Mouse (Mus musculus): ENCODE measurements around the gene Nr6a1. TPM values are rescaled to one million over a fixed set of nuclear protein-coding genes. Genes with fewer than 3 reads are reported as not detected.

Gene Nr6a1
- polyA plus RNA-seq, 1 experiment from 2014 or later: 1.6 TPM

- WGBS: 69% methylated on average over 1 of the region's 1 CpGs
Observed at GRCm38 (mm10) chr2:38908604-38909003, 18.9 kb downstream of the Nr6a1 start.

DNA sequence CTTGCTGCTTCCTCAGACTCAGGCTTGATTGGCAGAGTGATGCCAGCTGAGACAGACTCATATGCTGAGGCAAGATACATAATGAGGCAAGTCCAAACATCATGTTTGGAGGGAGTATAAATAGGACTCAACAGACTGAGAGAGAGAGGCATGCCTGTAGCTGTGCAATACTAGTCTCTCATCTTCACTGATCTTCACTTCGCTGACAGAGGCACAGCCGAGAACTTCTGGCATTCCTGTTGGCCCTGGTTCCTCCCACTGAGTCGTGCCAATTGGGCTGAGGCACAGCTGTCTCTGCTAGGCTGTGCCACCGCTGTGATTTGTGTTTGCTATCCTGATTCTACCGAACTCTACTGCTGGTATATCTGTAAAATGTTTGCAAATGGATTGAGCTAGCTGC is 21.4 kb downstream of the Nr6a1 start:
- no peak for ATAC-seq (replicated peaks)
- Histone ChIP-seq H3K36me3 (replicated peaks) (no peaks in the 10 kb centered on the region), H3K9me3 (no peaks in the 10 kb centered on the region), H3K9ac (no peak overlapping the region), H3K4me3 (no peak overlapping the region), H3K4me1 (no peaks in the 10 kb centered on the region), H3K27me3 (replicated peaks) (no peaks in the 10 kb centered on the region), H3K27ac (no peak overlapping the region), H3K4me2 (no peak overlapping the region)
- 71% methylated on average over 5 of the region's 5 CpGs for WGBS

More at GRCm38 (mm10) chr2:38908604-38909003, 18.9 kb downstream of the Nr6a1 start:
- H3K4me2 ChIP-seq: no peak overlapping the region
- H3K4me1 ChIP-seq: no peaks in the 10 kb centered on the region
- H3K27me3 ChIP-seq (replicated peaks): no peaks in the 10 kb centered on the region
- no peaks in the 10 kb centered on the region for H3K9me3 ChIP-seq
- no peak overlapping the region for H3K4me3 ChIP-seq
- no peaks in the 10 kb centered on the region for H3K36me3 ChIP-seq (replicated peaks)
- no peak overlapping the region for H3K27ac ChIP-seq
- ATAC-seq (replicated peaks): no peak
- no peak overlapping the region for H3K9ac ChIP-seq

GRCm38 (mm10) chr2:38904290-38904689 is 23.2 kb downstream of the Nr6a1 start:
- H3K27me3 ChIP-seq (replicated peaks): no peaks in the 10 kb centered on the region
- H3K4me3 ChIP-seq: no peak overlapping the region
- no peak overlapping the region for H3K27ac ChIP-seq
- H3K4me1 ChIP-seq: no peaks in the 10 kb centered on the region
- H3K36me3 ChIP-seq (replicated peaks): no peaks in the 10 kb centered on the region
- 71% methylated on average over 1 of the region's 1 CpGs for WGBS
- no peaks in the 10 kb centered on the region for H3K9me3 ChIP-seq
- no peak overlapping the region for H3K4me2 ChIP-seq
- no peak overlapping the region for H3K9ac ChIP-seq
- no peak for ATAC-seq (replicated peaks)

DNA sequence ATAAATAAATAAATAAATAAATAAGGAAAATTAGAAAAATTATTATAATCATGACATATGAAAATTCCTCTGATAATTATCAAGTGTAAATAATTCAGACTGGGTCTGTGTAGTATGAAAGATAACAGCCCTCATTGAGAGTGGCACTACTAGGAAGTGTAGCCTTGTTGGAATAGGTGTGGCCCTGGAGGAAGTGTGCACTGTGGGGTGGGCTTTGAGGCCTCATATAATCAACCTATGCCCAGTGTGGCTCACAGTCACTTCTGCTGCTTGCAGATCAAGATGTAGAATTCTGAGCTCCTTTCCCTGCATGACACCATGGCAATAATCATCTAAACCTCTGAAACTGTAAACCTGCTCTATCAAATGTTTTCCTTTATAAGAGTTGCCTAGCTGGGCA is 24.6 kb downstream of the Nr6a1 start:
- H3K27ac ChIP-seq: no peak overlapping the region

DNA sequence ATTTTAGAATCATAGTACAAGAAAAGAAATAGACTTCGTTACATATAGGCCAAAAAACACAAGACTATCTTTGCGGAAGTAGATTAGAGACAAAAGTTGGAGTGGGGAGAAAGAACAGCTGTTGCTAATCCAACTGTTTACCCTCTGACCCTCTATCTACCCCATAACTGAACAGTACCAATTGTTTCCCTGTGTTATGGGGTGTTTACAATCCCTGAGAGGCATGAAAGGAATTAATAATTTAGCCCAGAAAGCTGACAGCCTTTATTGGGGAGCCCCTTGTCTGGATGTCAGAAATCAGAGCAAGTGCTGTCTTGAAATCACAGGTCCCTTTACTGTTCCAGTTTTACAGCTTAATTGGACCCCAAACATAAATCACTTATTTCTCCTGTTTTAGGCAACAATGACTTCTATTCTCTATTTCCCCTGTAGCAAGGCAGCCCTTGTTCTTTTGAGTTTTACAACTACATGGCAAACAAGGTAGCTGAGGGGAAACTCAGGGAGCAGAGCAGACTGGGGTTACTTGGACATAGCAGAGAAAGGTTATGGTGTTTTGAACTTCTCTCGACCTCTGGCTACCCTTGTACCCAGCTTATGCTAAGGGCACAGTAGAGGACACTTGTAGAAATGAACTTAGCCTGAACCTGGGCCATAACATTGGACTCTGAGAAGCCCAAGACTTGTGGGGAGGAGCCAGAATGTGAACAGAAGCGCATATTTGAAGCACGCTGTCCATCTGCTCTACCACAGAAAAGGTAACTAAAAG is 46.4 kb downstream of the Nr6a1 start:
- no peaks in the 10 kb centered on the region for H3K27me3 ChIP-seq (replicated peaks)
- H3K36me3 ChIP-seq (replicated peaks): no peaks in the 10 kb centered on the region
- no peaks in the 10 kb centered on the region for H3K4me1 ChIP-seq
- H3K4me2 ChIP-seq: no peak overlapping the region
- H3K9ac ChIP-seq: no peak overlapping the region
- no peak overlapping the region for H3K27ac ChIP-seq
- no peak overlapping the region for H3K4me3 ChIP-seq
- WGBS: 86% methylated on average over 5 of the region's 5 CpGs
- no peaks in the 10 kb centered on the region for H3K9me3 ChIP-seq
- no peak for ATAC-seq (replicated peaks)

More for the DNA sequence above, 24.6 kb downstream of the Nr6a1 start:
- Histone ChIP-seq H3K4me3 (no peak overlapping the region), H3K36me3 (replicated peaks) (no peaks in the 10 kb centered on the region), H3K9ac (no peak overlapping the region), H3K27me3 (replicated peaks) (no peaks in the 10 kb centered on the region), H3K4me1 (no peaks in the 10 kb centered on the region), H3K9me3 (no peaks in the 10 kb centered on the region), H3K4me2 (no peak overlapping the region)
- ATAC-seq (replicated peaks): no peak

- Histone ChIP-seq H3K4me2 (no peak overlapping the region), H3K36me3 (replicated peaks) (no peaks in the 10 kb centered on the region), H3K27me3 (replicated peaks) (no peaks in the 10 kb centered on the region), H3K4me3 (no peak overlapping the region), H3K27ac (no peak overlapping the region), H3K9me3 (no peaks in the 10 kb centered on the region), H3K4me1 (no peaks in the 10 kb centered on the region), H3K9ac (no peak overlapping the region)
- ATAC-seq (replicated peaks): no peak
- WGBS: 33% methylated on average over 1 of the region's 1 CpGs
Observed at GRCm38 (mm10) chr2:38874544-38875108, 52.9 kb downstream of the Nr6a1 start.

GRCm38 (mm10) chr2:38872730-38873129 is 54.8 kb downstream of the Nr6a1 start:
- H3K4me2 ChIP-seq: no peak overlapping the region
- no peaks in the 10 kb centered on the region for H3K4me1 ChIP-seq
- ATAC-seq (replicated peaks): no peak
- no peaks in the 10 kb centered on the region for H3K9me3 ChIP-seq
- H3K9ac ChIP-seq: no peak overlapping the region
- H3K4me3 ChIP-seq: no peak overlapping the region
- H3K27me3 ChIP-seq (replicated peaks): no peaks in the 10 kb centered on the region
- WGBS: 42% methylated on average over 1 of the region's 1 CpGs
- H3K36me3 ChIP-seq (replicated peaks): no peaks in the 10 kb centered on the region
- no peak overlapping the region for H3K27ac ChIP-seq

DNA sequence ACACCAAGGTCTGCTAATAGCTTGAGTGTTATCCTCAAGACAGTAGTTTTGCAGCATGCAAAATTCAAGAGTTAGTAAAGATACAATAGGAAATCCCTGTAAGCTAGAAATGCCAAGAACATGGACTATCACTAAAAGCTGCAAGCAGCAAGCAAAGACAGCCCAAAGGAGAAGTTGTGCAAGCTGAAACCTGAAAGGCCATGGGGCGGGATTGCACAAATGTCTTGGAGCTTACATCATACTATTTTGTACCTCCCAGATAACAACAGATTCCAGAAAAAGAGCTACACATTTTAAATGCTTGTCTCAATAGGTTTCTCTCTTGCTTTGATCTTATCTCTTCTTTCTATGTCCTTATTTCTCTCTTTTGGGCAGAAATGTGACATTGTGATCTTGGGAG is 60.8 kb downstream of the Nr6a1 start:
- Histone ChIP-seq H3K9me3 (no peaks in the 10 kb centered on the region), H3K27me3 (replicated peaks) (no peaks in the 10 kb centered on the region), H3K4me2 (no peak overlapping the region), H3K9ac (no peak overlapping the region), H3K36me3 (replicated peaks) (no peaks in the 10 kb centered on the region; the same call in 1 of the 2 replicates), H3K4me1 (no peaks in the 10 kb centered on the region), H3K4me3 (no peak overlapping the region), H3K27ac (no peak overlapping the region)
- WGBS: 95% methylated on average over 1 of the region's 1 CpGs
- ATAC-seq (replicated peaks): no peak

DNA sequence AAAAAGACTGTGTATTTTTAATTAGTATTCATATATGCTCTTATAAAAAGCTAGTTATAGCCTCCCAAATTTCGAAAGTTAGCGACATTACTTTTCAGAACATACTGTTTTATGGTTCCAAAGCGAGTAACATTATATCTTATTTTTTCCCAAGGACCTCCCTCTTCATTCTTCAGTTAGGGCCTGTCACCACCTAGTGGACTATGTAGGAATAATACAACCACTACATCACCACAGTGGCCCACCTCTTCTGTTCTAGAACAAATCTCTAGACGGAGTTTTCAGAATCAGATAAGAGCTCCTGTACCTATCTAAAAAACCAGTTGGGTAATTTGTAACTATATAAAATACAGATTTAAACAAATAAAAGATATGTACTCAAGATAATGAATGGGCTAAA is 63.5 kb downstream of the Nr6a1 start:
- ATAC-seq (replicated peaks): no peak
- Histone ChIP-seq H3K4me1 (no peaks in the 10 kb centered on the region), H3K9ac (no peak overlapping the region), H3K9me3 (no peaks in the 10 kb centered on the region), H3K27ac (no peak overlapping the region), H3K4me2 (no peak overlapping the region), H3K4me3 (no peak overlapping the region), H3K27me3 (replicated peaks) (no peaks in the 10 kb centered on the region), H3K36me3 (replicated peaks) (no peaks in the 10 kb centered on the region; the same call in 1 of the 2 replicates)
- WGBS: 60% methylated on average over 4 of the region's 4 CpGs

- H3K27me3 ChIP-seq (replicated peaks): no peaks in the 10 kb centered on the region
- H3K36me3 ChIP-seq (replicated peaks): peaks cover 8% of the 10 kb centered on the region; the same call in 1 of the 2 replicates
- H3K9me3 ChIP-seq: no peaks in the 10 kb centered on the region
- ATAC-seq (replicated peaks): no peak
- no peaks in the 10 kb centered on the region for H3K4me1 ChIP-seq
- no peak overlapping the region for H3K4me2 ChIP-seq
- H3K4me3 ChIP-seq: no peak overlapping the region
- no peak overlapping the region for H3K9ac ChIP-seq
- 92% methylated on average over 1 of the region's 1 CpGs for WGBS
- no peak overlapping the region for H3K27ac ChIP-seq
Observed at GRCm38 (mm10) chr2:38851797-38852196, 75.7 kb downstream of the Nr6a1 start.

DNA sequence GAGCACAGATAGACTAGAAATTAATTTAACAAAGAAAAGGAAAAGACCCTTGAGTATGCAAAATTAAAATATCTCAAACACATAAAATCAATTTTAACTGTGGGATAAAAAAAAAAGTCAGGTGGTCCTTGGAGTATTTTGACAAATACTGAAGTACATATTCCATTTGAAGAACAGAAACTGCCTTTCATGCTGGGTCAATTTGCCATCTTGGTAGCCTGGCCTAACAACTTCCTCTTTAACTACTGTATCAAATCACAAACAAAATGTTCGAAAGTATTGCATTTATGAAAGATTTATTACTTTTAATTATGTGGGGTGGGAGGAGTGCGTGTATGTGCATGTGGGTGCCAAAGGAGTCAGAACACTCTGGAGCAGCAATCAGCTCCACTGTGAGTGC is 81.2 kb downstream of the Nr6a1 start:
- no peak overlapping the region for H3K9ac ChIP-seq
- H3K36me3 ChIP-seq (replicated peaks): no peaks in the 10 kb centered on the region

DNA sequence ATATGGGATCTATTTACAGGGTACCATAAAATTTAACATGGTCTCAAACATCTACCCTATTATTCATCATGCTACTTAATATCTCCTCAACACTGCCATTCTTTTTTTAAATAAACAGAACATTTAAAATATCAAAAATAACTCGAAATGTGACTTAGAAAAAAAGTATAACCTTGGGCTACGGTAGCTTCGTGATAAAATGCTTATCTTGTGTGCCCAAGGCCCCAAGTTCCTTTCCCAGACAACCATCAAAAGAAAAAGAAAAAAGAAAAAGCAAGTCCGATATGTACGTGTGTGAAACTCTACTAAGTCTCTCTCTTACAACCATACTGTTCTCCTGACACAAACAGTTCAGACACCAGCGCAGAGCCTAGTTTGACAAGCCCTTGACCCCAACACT is 92.0 kb downstream of the Nr6a1 start:
- no peak overlapping the region for H3K4me3 ChIP-seq
- H3K27me3 ChIP-seq (replicated peaks): no peaks in the 10 kb centered on the region
- no peak overlapping the region for H3K27ac ChIP-seq
- H3K9ac ChIP-seq: no peak overlapping the region
- WGBS: 93% methylated on average over 6 of the region's 6 CpGs
- no peaks in the 10 kb centered on the region for H3K36me3 ChIP-seq (replicated peaks)
- no peaks in the 10 kb centered on the region for H3K9me3 ChIP-seq
- no peak overlapping the region for H3K4me2 ChIP-seq
- H3K4me1 ChIP-seq: no peaks in the 10 kb centered on the region
- no peak for ATAC-seq (replicated peaks)

More for the DNA sequence above, 81.2 kb downstream of the Nr6a1 start:
- no peak overlapping the region for H3K4me2 ChIP-seq
- 89% methylated on average over 2 of the region's 2 CpGs for WGBS
- ATAC-seq (replicated peaks): no peak
- no peak overlapping the region for H3K4me3 ChIP-seq
- H3K27ac ChIP-seq: no peak overlapping the region
- H3K4me1 ChIP-seq: no peaks in the 10 kb centered on the region
- H3K9me3 ChIP-seq: no peaks in the 10 kb centered on the region
- no peaks in the 10 kb centered on the region for H3K27me3 ChIP-seq (replicated peaks)

DNA sequence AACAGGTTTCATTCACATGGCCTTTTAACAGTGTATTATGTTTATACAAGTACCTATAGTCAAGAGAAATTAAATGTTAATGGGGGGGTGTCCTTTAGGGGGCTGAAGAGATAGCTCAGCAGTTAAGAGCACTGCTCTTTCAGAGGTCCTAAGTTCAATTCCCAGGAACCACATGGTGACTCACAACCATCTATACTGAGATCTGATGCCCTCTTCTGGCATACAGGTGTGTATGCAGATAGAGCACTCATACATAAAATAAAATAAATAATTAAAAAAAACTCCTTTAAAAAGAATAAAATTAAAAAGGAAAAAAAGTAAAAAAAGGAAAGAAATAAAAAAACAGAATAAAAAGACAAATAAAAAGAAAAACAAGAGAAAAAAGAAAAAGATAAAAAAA is 95.5 kb downstream of the Nr6a1 start:
- no peak overlapping the region for H3K9ac ChIP-seq
- no peak overlapping the region for H3K4me3 ChIP-seq
- no peak overlapping the region for H3K4me2 ChIP-seq
- H3K27ac ChIP-seq: no peak overlapping the region
- ATAC-seq (replicated peaks): no peak
- 0 out of 2 replicates have a peak, but pooled peaks cover 6% of the 10 kb centered on the region for H3K4me1 ChIP-seq
- H3K36me3 ChIP-seq (replicated peaks): no peaks in the 10 kb centered on the region
- H3K27me3 ChIP-seq (replicated peaks): no peaks in the 10 kb centered on the region
- no peaks in the 10 kb centered on the region for H3K9me3 ChIP-seq
